Mouse (Mus musculus) heart, embryonic 10.5 days (tissue): ENCODE measurements at regions not wholly inside any gene's neighbourhood (a gene's known extent, or its start where the extent isn't known, plus 50 kb on each side); places are given as distances from the start of the nearest gene placed in this dataset.
A peak's percentile ranks its signal among the peaks of the same experiment; 100 is the strongest.

Experiments
- DNase-seq: peaks from one replicate; pipeline ENCODE4 v3.0.0-alpha.2; 2017; ENCODE audit warnings: low spot score
- H3K27ac ChIP-seq: fragments of 300-500 bp; sonication (generic); 2 replicates; pipeline ENCODE4 v1.5.1; 2016; ENCODE audit warnings: mild to moderate bottlenecking
- H3K27me3 ChIP-seq: fragments of 300-500 bp; sonication (generic); 2 replicates; pipeline ENCODE4 v1.6.1; 2016; ENCODE audit warnings: mild to moderate bottlenecking; ENCODE audit not compliant: poor library complexity, insufficient read depth, severe bottlenecking
- H3K36me3 ChIP-seq: fragments of 300-500 bp; sonication (generic); 2 replicates; pipeline ENCODE4 v1.6.1; 2016; ENCODE audit warnings: mild to moderate bottlenecking, moderate library complexity
- H3K4me1 ChIP-seq: fragments of 300-500 bp; sonication (generic); 2 replicates; pipeline ENCODE4 v1.6.1; 2016; ENCODE audit warnings: mild to moderate bottlenecking
- H3K4me3 ChIP-seq: fragments of 300-500 bp; sonication (generic); 2 replicates; pipeline ENCODE4 v1.5.1; 2016; ENCODE audit warnings: mild to moderate bottlenecking, moderate library complexity
- H3K9me3 ChIP-seq: fragments of 300-500 bp; sonication (generic); 2 replicates; pipeline ENCODE4 v1.6.1; 2016; ENCODE audit warnings: mild to moderate bottlenecking, moderate library complexity
- WGBS: fragments of 180-500 bp; shearing (Covaris S2); methylation state at CpG from one replicate; pipeline ENCODE4 v1.1.7; 2016; 5-methylcytosine and 5-hydroxymethylcytosine counted together

- H3K4me3 ChIP-seq: no peak overlapping the region
- no peaks in the 10 kb centered on the region for H3K4me1 ChIP-seq
- DNase-seq: no peak
- no peaks in the 10 kb centered on the region for H3K9me3 ChIP-seq
- 62% methylated on average over 8 of the region's 8 CpGs for WGBS
- no peaks in the 10 kb centered on the region for H3K36me3 ChIP-seq
- H3K27me3 ChIP-seq: no peaks in the 10 kb centered on the region
- no peak overlapping the region for H3K27ac ChIP-seq
Measured at GRCm38 (mm10) chr3:102619666-102620377, 114.5 kb upstream of the Tspan2 start.

GRCm38 (mm10) chr3:102636076-102636475 is 98.3 kb upstream of the Tspan2 start:
- no peak for DNase-seq
- no peaks in the 10 kb centered on the region for H3K9me3 ChIP-seq
- H3K4me3 ChIP-seq: no peak overlapping the region
- no peak overlapping the region for H3K27ac ChIP-seq
- H3K27me3 ChIP-seq: no peaks in the 10 kb centered on the region; the same call in 1 of the 2 replicates
- WGBS: 71% methylated on average over 4 of the region's 4 CpGs
- H3K4me1 ChIP-seq: no peaks in the 10 kb centered on the region
- no peaks in the 10 kb centered on the region for H3K36me3 ChIP-seq

- H3K4me3 ChIP-seq: no peak overlapping the region
- no peaks in the 10 kb centered on the region; the same call in 1 of the 2 replicates for H3K27me3 ChIP-seq
- no peak for DNase-seq
- no peaks in the 10 kb centered on the region for H3K9me3 ChIP-seq
- no peaks in the 10 kb centered on the region for H3K4me1 ChIP-seq
- no peak overlapping the region for H3K27ac ChIP-seq
- WGBS: 83% methylated on average over 4 of the region's 4 CpGs
- no peaks in the 10 kb centered on the region for H3K36me3 ChIP-seq
Measured at GRCm38 (mm10) chr3:102636674-102637073, 97.7 kb upstream of the Tspan2 start.

GRCm38 (mm10) chr3:102644276-102644940 is 89.9 kb upstream of the Tspan2 start:
- no peaks in the 10 kb centered on the region for H3K36me3 ChIP-seq
- H3K9me3 ChIP-seq: no peaks in the 10 kb centered on the region
- H3K27ac ChIP-seq: no peak overlapping the region
- no peak overlapping the region for H3K4me3 ChIP-seq
- WGBS: 84% methylated on average over 11 of the region's 11 CpGs
- peaks cover 9% of the 10 kb centered on the region; the same call in 1 of the 2 replicates for H3K27me3 ChIP-seq
- no peaks in the 10 kb centered on the region for H3K4me1 ChIP-seq
- DNase-seq: no peak

- 69% methylated on average over 4 of the region's 4 CpGs for WGBS
- no peak overlapping the region for H3K27ac ChIP-seq
Measured at GRCm38 (mm10) chr3:102648450-102648849, 85.9 kb upstream of the Tspan2 start.

GRCm38 (mm10) chr3:102654962-102655361 is 79.4 kb upstream of the Tspan2 start:
- Histone ChIP-seq H3K9me3 (no peaks in the 10 kb centered on the region), H3K36me3 (no peaks in the 10 kb centered on the region), H3K4me3 (no peak overlapping the region), H3K27ac (no peak overlapping the region), H3K4me1 (peaks cover 6% of the 10 kb centered on the region; the same call in 1 of the 2 replicates), H3K27me3 (no peaks in the 10 kb centered on the region)
- no peak for DNase-seq
- 81% methylated on average over 10 of the region's 10 CpGs for WGBS

More at GRCm38 (mm10) chr3:102648450-102648849, 85.9 kb upstream of the Tspan2 start:
- no peak overlapping the region for H3K4me3 ChIP-seq
- H3K36me3 ChIP-seq: no peaks in the 10 kb centered on the region
- DNase-seq: peak; percentile 64
- H3K9me3 ChIP-seq: no peaks in the 10 kb centered on the region
- H3K4me1 ChIP-seq: no peaks in the 10 kb centered on the region
- H3K27me3 ChIP-seq: peaks cover 9% of the 10 kb centered on the region; the same call in 1 of the 2 replicates

- DNase-seq: no peak
- Histone ChIP-seq H3K9me3 (no peaks in the 10 kb centered on the region), H3K36me3 (no peaks in the 10 kb centered on the region), H3K4me3 (no peak overlapping the region), H3K27ac (no peak overlapping the region), H3K4me1 (peaks cover 6% of the 10 kb centered on the region; the same call in 1 of the 2 replicates), H3K27me3 (no peaks in the 10 kb centered on the region)
- 82% methylated on average over 7 of the region's 7 CpGs for WGBS
Measured at GRCm38 (mm10) chr3:102657116-102657515, 77.2 kb upstream of the Tspan2 start.

- whole genome bisulfite sequencing: 84% methylated on average over 7 of the region's 7 CpGs
- no peaks in the 10 kb centered on the region for H3K9me3 ChIP-seq
- no peak for DNase-seq
- H3K27me3 ChIP-seq: no peaks in the 10 kb centered on the region
- peaks cover 6% of the 10 kb centered on the region; the same call in 1 of the 2 replicates for H3K4me1 ChIP-seq
- H3K27ac ChIP-seq: no peak overlapping the region
- no peaks in the 10 kb centered on the region for H3K36me3 ChIP-seq
- H3K4me3 ChIP-seq: no peak overlapping the region
Measured at GRCm38 (mm10) chr3:102657531-102658060, 76.7 kb upstream of the Tspan2 start.

GRCm38 (mm10) chr3:102659352-102659751 is 75.0 kb upstream of the Tspan2 start:
- DNase-seq: no peak
- 74% methylated on average over 5 of the region's 5 CpGs for WGBS

GRCm38 (mm10) chr3:102661296-102661695 is 73.0 kb upstream of the Tspan2 start:
- no peak overlapping the region for H3K27ac ChIP-seq
- no peaks in the 10 kb centered on the region for H3K9me3 ChIP-seq
- 0 out of 2 replicates have a peak, but pooled peaks cover 9% of the 10 kb centered on the region for H3K27me3 ChIP-seq
- no peaks in the 10 kb centered on the region for H3K36me3 ChIP-seq
- no peak overlapping the region for H3K4me3 ChIP-seq
- peaks cover 17% of the 10 kb centered on the region for H3K4me1 ChIP-seq
- DNase-seq: no peak
- 84% methylated on average over 7 of the region's 7 CpGs for WGBS

More at GRCm38 (mm10) chr3:102659352-102659751, 75.0 kb upstream of the Tspan2 start:
- Histone ChIP-seq H3K27ac (no peak overlapping the region), H3K36me3 (no peaks in the 10 kb centered on the region), H3K4me3 (no peak overlapping the region), H3K27me3 (0 out of 2 replicates have a peak, but pooled peaks cover 7% of the 10 kb centered on the region), H3K9me3 (no peaks in the 10 kb centered on the region), H3K4me1 (peaks cover 14% of the 10 kb centered on the region)

- H3K9me3 ChIP-seq: no peaks in the 10 kb centered on the region
Measured at GRCm38 (mm10) chr3:102663711-102664110, 70.6 kb upstream of the Tspan2 start.

GRCm38 (mm10) chr3:102664665-102665190 is 69.6 kb upstream of the Tspan2 start:
- DNase-seq: no peak
- Histone ChIP-seq H3K4me3 (no peak overlapping the region), H3K36me3 (no peaks in the 10 kb centered on the region), H3K9me3 (no peaks in the 10 kb centered on the region), H3K27me3 (0 out of 2 replicates have a peak, but pooled peaks cover 10% of the 10 kb centered on the region), H3K4me1 (peaks cover 37% of the 10 kb centered on the region), H3K27ac (no peak overlapping the region)
- 58% methylated on average over 6 of the region's 6 CpGs for WGBS

More at GRCm38 (mm10) chr3:102663711-102664110, 70.6 kb upstream of the Tspan2 start:
- H3K27me3 ChIP-seq: 0 out of 2 replicates have a peak, but pooled peaks cover 10% of the 10 kb centered on the region
- H3K4me3 ChIP-seq: no peak overlapping the region
- 86% methylated on average over 5 of the region's 5 CpGs for WGBS
- peaks cover 28% of the 10 kb centered on the region for H3K4me1 ChIP-seq
- DNase-seq: no peak
- H3K27ac ChIP-seq: peak overlapping the region; percentile 22; the same call in 1 of the 2 replicates
- H3K36me3 ChIP-seq: no peaks in the 10 kb centered on the region

- Histone ChIP-seq H3K4me1 (peaks cover 54% of the 10 kb centered on the region), H3K27ac (no peak overlapping the region), H3K4me3 (no peak overlapping the region), H3K27me3 (0 out of 2 replicates have a peak, but pooled peaks cover 10% of the 10 kb centered on the region), H3K9me3 (no peaks in the 10 kb centered on the region), H3K36me3 (no peaks in the 10 kb centered on the region)
- 56% methylated on average over 3 of the region's 3 CpGs for WGBS
- DNase-seq: no peak
Measured at GRCm38 (mm10) chr3:102667796-102668195, 66.5 kb upstream of the Tspan2 start.
